Mouse (Mus musculus): ENCODE results near the gene Usp9x. TPM values are rescaled to one million over a fixed set of nuclear protein-coding genes. Genes with fewer than 3 reads are reported as not detected.

Gene Usp9x
- polyA plus RNA-seq, 1 experiment from 2014 or later: 54.2 TPM

DNA sequence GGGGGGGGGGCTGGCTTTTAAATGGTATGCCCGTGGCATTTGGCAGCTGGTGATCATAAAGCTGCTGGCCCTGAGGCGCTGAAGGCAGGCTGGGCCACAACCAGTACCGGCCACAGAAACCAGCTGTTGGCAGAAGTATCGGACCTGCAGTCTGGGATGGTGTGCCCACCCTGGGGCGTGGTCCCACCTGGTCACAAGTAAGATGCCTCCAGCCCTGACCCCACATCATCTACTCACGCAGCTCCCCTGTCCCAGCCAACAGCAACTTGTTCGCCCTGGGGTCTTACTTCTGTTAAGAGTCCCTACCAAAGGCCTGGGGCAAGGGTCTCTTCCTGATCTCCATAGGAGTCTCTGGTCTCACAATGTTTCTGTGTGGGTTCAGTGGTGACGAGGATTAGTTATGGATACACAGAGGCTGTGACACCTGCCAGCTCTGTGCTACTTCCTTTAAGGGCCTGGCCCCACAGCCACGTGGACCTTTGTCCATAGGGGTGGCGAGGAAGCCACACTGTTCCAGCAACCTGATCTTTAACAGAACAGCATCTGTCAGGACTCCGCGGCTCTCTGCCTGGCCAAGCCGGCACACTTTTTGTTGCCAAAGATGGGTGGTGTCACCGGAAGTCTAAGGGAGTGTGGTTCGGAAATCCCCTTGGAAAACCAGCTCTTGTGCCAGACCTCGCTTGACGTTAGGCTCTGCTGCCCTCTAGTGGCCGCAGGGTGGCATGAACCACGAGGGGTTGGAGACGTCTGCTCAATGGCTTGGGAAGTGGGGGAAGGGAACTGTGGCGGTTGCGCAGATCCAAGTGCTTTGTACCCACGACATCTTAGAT is 136.4 kb downstream of the Usp9x start:
- H3K27me3 ChIP-seq (ENCODE audit: control insufficient read depth, insufficient read depth, low read length): 0 out of 2 replicates have a peak, but pooled peaks cover 4% of the 10 kb centered on the region
- no peaks in the 10 kb centered on the region for H3K9me3 ChIP-seq (replicated peaks; ENCODE audit: control insufficient read depth, low read length)
- H3K4me2 ChIP-seq: peak overlapping the region; percentile 56
- WGBS (ENCODE audit: insufficient replicate concordance): 28% methylated on average over 23 of the region's 23 CpGs
- H3K4me1 ChIP-seq (ENCODE audit: control insufficient read depth, insufficient read depth, low read length): no peaks in the 10 kb centered on the region
- H3K36me3 ChIP-seq (ENCODE audit: control insufficient read depth, insufficient read depth, low read length): no peaks in the 10 kb centered on the region
- peak overlapping the region; percentile 25; the same call in 1 of the 2 replicates for H3K4me3 ChIP-seq (ENCODE audit: low read depth, low read length)
- peak; percentile 55; the same call in 1 of the 2 replicates for ATAC-seq (replicated peaks; ENCODE audit: insufficient number of reproducible peaks, low FRiP score, low TSS enrichment)
- H3K9ac ChIP-seq (ENCODE audit: low read depth, low read length): peak overlapping the region; percentile 67
- H3K27ac ChIP-seq (ENCODE audit: low read depth, low read length): no peak overlapping the region

DNA sequence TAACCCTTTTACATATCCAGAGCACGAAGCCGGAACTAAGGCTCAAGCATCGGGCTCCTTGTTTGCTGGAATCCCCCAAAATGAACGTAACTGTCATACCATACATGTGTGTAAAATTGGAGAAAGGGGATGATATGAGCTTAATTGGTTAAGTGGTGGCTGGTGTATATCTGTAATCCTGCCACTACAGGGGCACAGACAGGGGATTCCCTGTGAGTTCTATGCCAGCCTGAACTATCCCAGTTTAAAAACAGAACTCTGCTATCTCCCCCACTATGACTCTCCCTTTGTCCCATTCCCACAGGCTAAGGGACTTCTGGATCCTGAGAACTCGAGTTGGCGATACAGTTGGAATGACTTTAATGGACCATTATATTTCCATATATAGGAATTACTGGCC is 137.1 kb downstream of the Usp9x start:
- no peak for ATAC-seq (replicated peaks; ENCODE audit: insufficient number of reproducible peaks, low FRiP score, low TSS enrichment)
- Histone ChIP-seq H3K4me2 (peak overlapping the region; percentile 56), H3K9ac (ENCODE audit: low read depth, low read length) (peak overlapping the region; percentile 67), H3K27me3 (ENCODE audit: control insufficient read depth, insufficient read depth, low read length) (0 out of 2 replicates have a peak, but pooled peaks cover 4% of the 10 kb centered on the region), H3K4me3 (ENCODE audit: low read depth, low read length) (peak overlapping the region; percentile 25; the same call in 1 of the 2 replicates), H3K27ac (ENCODE audit: low read depth, low read length) (no peak overlapping the region), H3K4me1 (ENCODE audit: control insufficient read depth, insufficient read depth, low read length) (no peaks in the 10 kb centered on the region), H3K36me3 (ENCODE audit: control insufficient read depth, insufficient read depth, low read length) (no peaks in the 10 kb centered on the region), H3K9me3 (replicated peaks; ENCODE audit: control insufficient read depth, low read length) (no peaks in the 10 kb centered on the region)
- 37% methylated on average over 6 of the region's 6 CpGs for WGBS (ENCODE audit: insufficient replicate concordance)

DNA sequence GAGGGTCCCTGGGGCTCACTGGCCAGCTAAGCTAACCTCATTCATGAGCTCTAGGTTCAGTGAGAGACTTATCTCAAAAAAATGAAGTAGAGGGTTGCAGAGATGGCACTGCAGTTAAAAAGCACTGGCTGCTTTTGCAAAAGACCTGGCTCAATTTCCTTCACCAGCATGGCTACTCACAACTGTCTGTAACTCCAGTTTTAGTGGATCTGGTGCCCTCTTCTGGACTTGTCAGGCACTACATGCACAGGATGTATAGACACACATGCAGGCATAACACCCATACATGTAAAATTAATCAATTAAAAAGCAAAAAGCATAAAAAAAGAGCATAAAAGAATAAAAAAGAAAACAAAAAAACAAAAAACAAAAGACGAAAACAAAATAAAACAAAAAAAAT is 143.0 kb downstream of the Usp9x start:
- Histone ChIP-seq H3K36me3 (ENCODE audit: control insufficient read depth, insufficient read depth, low read length) (no peaks in the 10 kb centered on the region), H3K9ac (ENCODE audit: low read depth, low read length) (no peak overlapping the region), H3K4me2 (no peak overlapping the region), H3K27ac (ENCODE audit: low read depth, low read length) (no peak overlapping the region), H3K9me3 (replicated peaks; ENCODE audit: control insufficient read depth, low read length) (no peaks in the 10 kb centered on the region), H3K4me1 (ENCODE audit: control insufficient read depth, insufficient read depth, low read length) (no peaks in the 10 kb centered on the region), H3K4me3 (ENCODE audit: low read depth, low read length) (no peak overlapping the region), H3K27me3 (ENCODE audit: control insufficient read depth, insufficient read depth, low read length) (0 out of 2 replicates have a peak, but pooled peaks cover 3% of the 10 kb centered on the region)
- ATAC-seq (replicated peaks; ENCODE audit: insufficient number of reproducible peaks, low FRiP score, low TSS enrichment): no peak
- WGBS (ENCODE audit: insufficient replicate concordance): 48% methylated on average over 1 of the region's 1 CpGs

Other genes with a start within 250 kb of the Usp9x start
- gene Ddx3x, start 209.5 kb downstream of the Usp9x start, polyA plus RNA-seq (2014; fragmentation: Nextera tagmentation; extraction: Ambion mirVana): 99.8 and 111 TPM in 2 replicates